Mouse (Mus musculus): ENCODE measurements around the gene F2rl1. TPM values are rescaled to one million over a fixed set of nuclear protein-coding genes. Genes with fewer than 3 reads are reported as not detected.

Gene F2rl1
- polyA plus RNA-seq, 1 experiment = 0.42 TPM

- no peak for TF ChIP-seq CTCF (IDR thresholded peaks at IDR 0.05; ENCODE audit: extremely low read depth, insufficient read depth, low read length)
- no peak for TF ChIP-seq POLR2A (IDR thresholded peaks at IDR 0.05; ENCODE audit: extremely low read depth, insufficient read depth, low read length)
- H3K4me1 ChIP-seq (ENCODE audit: control insufficient read depth, insufficient read depth, low read length) = peaks cover 2% of the 10 kb centered on the region; the same call in 1 of the 2 replicates
Measured at GRCm38 (mm10) chr13:95550636-95551370, 25.8 kb upstream of the F2rl1 start.

DNA sequence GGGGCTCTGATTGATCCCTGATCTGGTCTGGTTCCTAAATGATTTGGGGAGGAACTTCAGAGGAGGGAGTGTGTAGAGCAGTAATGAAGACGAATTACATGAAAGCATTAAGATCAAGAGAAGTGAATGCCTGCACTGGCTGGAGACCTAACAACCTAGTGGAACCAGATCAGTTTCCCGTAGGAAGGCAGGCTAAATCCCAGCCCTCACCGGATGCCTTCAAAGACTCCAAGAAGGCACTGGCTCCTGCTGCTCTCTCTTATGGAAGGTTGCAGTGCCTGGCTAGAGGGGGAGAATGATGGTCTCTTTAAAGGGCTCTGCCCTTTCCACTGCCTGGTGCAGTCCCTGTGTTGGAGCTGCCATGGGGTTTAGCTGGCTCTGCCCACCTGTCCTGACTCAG is 24.4 kb upstream of the F2rl1 start:
- Histone ChIP-seq H3K4me3 (ENCODE audit: insufficient read depth, low read length) (no peak overlapping the region), H3K27ac (ENCODE audit: insufficient read depth, low read length) (no peak overlapping the region), H3K4me1 (ENCODE audit: control insufficient read depth, insufficient read depth, low read length) (peaks cover 2% of the 10 kb centered on the region; the same call in 1 of the 2 replicates)
- no peak for TF ChIP-seq POLR2A (IDR thresholded peaks at IDR 0.05; ENCODE audit: extremely low read depth, insufficient read depth, low read length)
- no peak for TF ChIP-seq CTCF (IDR thresholded peaks at IDR 0.05; ENCODE audit: extremely low read depth, insufficient read depth, low read length)

More at GRCm38 (mm10) chr13:95550636-95551370, 25.8 kb upstream of the F2rl1 start:
- Histone ChIP-seq H3K27ac (ENCODE audit: insufficient read depth, low read length) (no peak overlapping the region), H3K4me3 (ENCODE audit: insufficient read depth, low read length) (no peak overlapping the region)

DNA sequence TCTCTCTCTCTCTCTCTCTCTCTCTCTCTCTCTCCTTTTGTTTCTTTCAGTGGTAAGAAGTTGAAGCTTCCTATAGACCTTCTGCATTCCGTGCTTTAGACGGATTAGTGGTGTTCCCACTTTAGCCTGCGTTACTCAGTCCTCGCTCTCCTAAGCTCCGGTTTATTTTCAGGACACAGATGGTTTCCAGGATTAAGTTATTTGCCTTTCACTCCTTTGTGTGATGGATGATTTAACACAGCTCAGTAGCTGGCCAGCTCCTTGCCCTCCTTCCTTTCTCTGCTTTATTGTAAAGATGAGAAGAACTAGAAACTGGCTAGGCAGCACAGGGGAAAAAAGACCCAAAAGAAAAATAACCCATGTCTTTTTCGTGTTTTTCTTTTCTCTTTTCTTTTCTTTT is 23.8 kb upstream of the F2rl1 start:
- TF ChIP-seq CTCF (IDR thresholded peaks at IDR 0.05; ENCODE audit: extremely low read depth, insufficient read depth, low read length) (no peak), POLR2A (IDR thresholded peaks at IDR 0.05; ENCODE audit: extremely low read depth, insufficient read depth, low read length) (no peak)
- Histone ChIP-seq H3K4me1 (ENCODE audit: control insufficient read depth, insufficient read depth, low read length) (peaks cover 2% of the 10 kb centered on the region; the same call in 1 of the 2 replicates), H3K4me3 (ENCODE audit: insufficient read depth, low read length) (no peak overlapping the region), H3K27ac (ENCODE audit: insufficient read depth, low read length) (no peak overlapping the region)

- TF ChIP-seq POLR2A (IDR thresholded peaks at IDR 0.05; ENCODE audit: extremely low read depth, insufficient read depth, low read length) = no peak
- TF ChIP-seq CTCF (IDR thresholded peaks at IDR 0.05; ENCODE audit: extremely low read depth, insufficient read depth, low read length) = no peak
- peaks cover 2% of the 10 kb centered on the region; the same call in 1 of the 2 replicates for H3K4me1 ChIP-seq (ENCODE audit: control insufficient read depth, insufficient read depth, low read length)
- no peak overlapping the region for H3K27ac ChIP-seq (ENCODE audit: insufficient read depth, low read length)
- no peak overlapping the region for H3K4me3 ChIP-seq (ENCODE audit: insufficient read depth, low read length)
Measured at GRCm38 (mm10) chr13:95548291-95548789, 23.3 kb upstream of the F2rl1 start.

DNA sequence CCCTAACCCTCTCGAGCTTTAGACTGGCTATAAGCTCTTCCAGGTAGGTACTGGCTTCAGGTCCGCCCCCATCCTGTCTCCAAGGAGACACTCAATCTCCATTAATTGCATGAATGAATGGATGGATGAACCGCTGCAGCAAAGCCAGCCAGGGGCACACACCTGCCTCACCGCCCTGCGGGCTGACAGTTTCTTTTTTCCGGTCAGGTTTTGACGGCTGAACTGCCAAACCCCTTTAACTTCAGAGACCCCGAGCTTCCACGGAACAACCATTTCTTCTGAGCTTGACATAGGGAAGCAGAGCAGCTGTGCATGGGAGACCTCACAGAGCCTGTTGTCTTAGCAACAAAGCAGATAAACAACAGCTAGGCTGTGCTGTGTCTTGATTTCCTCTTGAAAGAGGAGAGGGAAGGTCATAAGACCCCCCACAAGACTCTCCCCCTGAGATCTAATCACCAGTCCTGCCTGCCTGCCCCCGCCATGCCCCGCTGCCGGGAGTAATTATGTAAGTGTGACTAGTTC is 22.1 kb upstream of the F2rl1 start:
- H3K27ac ChIP-seq (ENCODE audit: insufficient read depth, low read length) = no peak overlapping the region
- no peak overlapping the region for H3K4me3 ChIP-seq (ENCODE audit: insufficient read depth, low read length)
- peaks cover 2% of the 10 kb centered on the region; the same call in 1 of the 2 replicates for H3K4me1 ChIP-seq (ENCODE audit: control insufficient read depth, insufficient read depth, low read length)
- TF ChIP-seq CTCF (IDR thresholded peaks at IDR 0.05; ENCODE audit: extremely low read depth, insufficient read depth, low read length) (no peak), POLR2A (IDR thresholded peaks at IDR 0.05; ENCODE audit: extremely low read depth, insufficient read depth, low read length) (no peak)

DNA sequence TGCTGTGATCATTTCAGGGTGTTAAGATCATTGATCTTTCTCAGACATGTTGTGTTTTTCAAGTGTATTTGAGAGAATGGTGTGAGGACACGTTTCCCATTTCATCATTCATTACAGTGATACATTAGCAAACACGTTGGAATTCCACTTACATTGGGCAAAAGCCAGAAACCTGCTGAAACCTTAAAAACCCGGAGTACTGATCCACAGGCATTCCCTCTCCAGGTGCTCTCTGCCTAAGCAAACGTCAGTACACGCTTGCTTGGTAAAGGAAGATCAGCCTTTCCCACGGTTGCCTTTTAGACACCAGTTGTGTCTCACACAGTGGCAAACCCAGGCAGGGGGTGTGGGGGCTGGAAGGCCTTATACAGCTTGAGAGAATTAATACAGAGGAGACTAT is 21.2 kb upstream of the F2rl1 start:
- Histone ChIP-seq H3K4me1 (ENCODE audit: control insufficient read depth, insufficient read depth, low read length) (peaks cover 2% of the 10 kb centered on the region; the same call in 1 of the 2 replicates), H3K4me3 (ENCODE audit: insufficient read depth, low read length) (no peak overlapping the region), H3K27ac (ENCODE audit: insufficient read depth, low read length) (no peak overlapping the region)
- no peak for TF ChIP-seq POLR2A (IDR thresholded peaks at IDR 0.05; ENCODE audit: extremely low read depth, insufficient read depth, low read length)
- no peak for TF ChIP-seq CTCF (IDR thresholded peaks at IDR 0.05; ENCODE audit: extremely low read depth, insufficient read depth, low read length)

DNA sequence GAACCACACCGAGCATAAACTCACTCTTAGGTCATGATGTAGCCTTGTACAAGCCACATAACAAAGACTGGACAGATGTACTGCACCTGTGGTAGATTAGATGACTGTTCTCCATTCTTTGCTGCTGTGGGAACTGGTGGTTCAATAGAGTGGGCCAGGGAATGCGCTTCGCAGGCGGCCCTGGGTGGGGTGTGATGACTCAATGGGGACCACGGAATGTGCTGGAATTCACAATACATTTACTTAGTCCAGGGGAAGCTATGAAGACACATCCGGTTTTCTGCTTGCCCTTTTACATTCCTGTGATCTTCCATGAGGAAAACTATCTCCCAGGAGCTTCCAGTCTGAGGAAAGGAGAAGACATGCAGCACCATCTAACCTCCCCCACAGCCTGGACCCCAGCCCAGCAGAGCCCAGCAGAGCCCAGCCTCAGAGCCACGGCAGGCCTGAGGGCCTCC is 20.7 kb upstream of the F2rl1 start:
- Histone ChIP-seq H3K27ac (ENCODE audit: insufficient read depth, low read length) (no peak overlapping the region), H3K4me3 (ENCODE audit: insufficient read depth, low read length) (no peak overlapping the region), H3K4me1 (ENCODE audit: control insufficient read depth, insufficient read depth, low read length) (peaks cover 2% of the 10 kb centered on the region; the same call in 1 of the 2 replicates)
- no peak for TF ChIP-seq POLR2A (IDR thresholded peaks at IDR 0.05; ENCODE audit: extremely low read depth, insufficient read depth, low read length)
- no peak for TF ChIP-seq CTCF (IDR thresholded peaks at IDR 0.05; ENCODE audit: extremely low read depth, insufficient read depth, low read length)

- Histone ChIP-seq H3K27ac (ENCODE audit: insufficient read depth, low read length) (no peak overlapping the region), H3K4me1 (ENCODE audit: control insufficient read depth, insufficient read depth, low read length) (no peaks in the 10 kb centered on the region), H3K4me3 (ENCODE audit: insufficient read depth, low read length) (no peak overlapping the region)
- TF ChIP-seq POLR2A (IDR thresholded peaks at IDR 0.05; ENCODE audit: extremely low read depth, insufficient read depth, low read length) (no peak), CTCF (IDR thresholded peaks at IDR 0.05; ENCODE audit: extremely low read depth, insufficient read depth, low read length) (no peak)
Measured at GRCm38 (mm10) chr13:95538021-95538420, 13.0 kb upstream of the F2rl1 start.

GRCm38 (mm10) chr13:95536117-95536493 is 11.1 kb upstream of the F2rl1 start:
- no peak overlapping the region for H3K27ac ChIP-seq (ENCODE audit: insufficient read depth, low read length)
- H3K4me3 ChIP-seq (ENCODE audit: insufficient read depth, low read length) = no peak overlapping the region
- TF ChIP-seq POLR2A (IDR thresholded peaks at IDR 0.05; ENCODE audit: extremely low read depth, insufficient read depth, low read length) (no peak), CTCF (IDR thresholded peaks at IDR 0.05; ENCODE audit: extremely low read depth, insufficient read depth, low read length) (no peak)
- no peaks in the 10 kb centered on the region for H3K4me1 ChIP-seq (ENCODE audit: control insufficient read depth, insufficient read depth, low read length)
